Mouse (Mus musculus): ENCODE results near the gene Gm13057.
"Not testable (repeated sequence)": the region's sequence is repeated elsewhere in the genome, so short reads cannot be mapped to it uniquely, and the experiment has no call there.

Gm13057 gene

GRCm38 (mm10) chr4:143551400-143551799, at the start of gene Gm13057, which contains the start of gene BC080695:
Gene Gm13057 (plus strand): TSS chr4:143551709.
Gene BC080695 (plus strand): TSS chr4:143551700.
- in situ Hi-C loops (cut with MboI; ENCODE audit: low pct_unique_long_range_greater_than_20kb in 1 of 2, low sequenced_read_pairs in 2 of 2, unreplicated experiment in 1 of 2) = not testable (repeated sequence)

DNA sequence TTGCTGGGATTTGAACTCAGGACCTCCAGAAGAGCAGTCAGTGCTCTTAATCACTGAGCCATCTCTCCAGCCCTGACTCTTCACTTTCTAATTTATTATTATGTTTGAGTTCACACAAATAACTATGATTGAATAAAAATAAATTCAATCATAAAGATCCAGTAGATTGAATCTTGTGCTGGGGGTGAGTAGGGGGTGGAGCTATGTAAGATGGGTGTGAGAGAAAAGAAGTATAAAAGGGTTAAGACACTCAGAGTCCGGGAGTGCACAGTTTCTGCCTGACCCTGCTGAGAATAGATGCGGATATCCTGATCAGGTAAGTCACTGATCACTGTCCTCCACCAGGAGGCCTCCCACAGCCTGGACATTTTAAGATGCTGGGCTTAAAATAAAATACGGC, 40.5 kb upstream of the Gm13057 start, which contains the start of gene Gm13043:
Gene Gm13043, plus strand, starts transcription at position 301 of the 400 bp plus-strand sequence.
- in situ Hi-C loops (cut with MboI; ENCODE audit: low pct_unique_long_range_greater_than_20kb in 1 of 2, low sequenced_read_pairs in 2 of 2, unreplicated experiment in 1 of 2) = no loop called here

DNA sequence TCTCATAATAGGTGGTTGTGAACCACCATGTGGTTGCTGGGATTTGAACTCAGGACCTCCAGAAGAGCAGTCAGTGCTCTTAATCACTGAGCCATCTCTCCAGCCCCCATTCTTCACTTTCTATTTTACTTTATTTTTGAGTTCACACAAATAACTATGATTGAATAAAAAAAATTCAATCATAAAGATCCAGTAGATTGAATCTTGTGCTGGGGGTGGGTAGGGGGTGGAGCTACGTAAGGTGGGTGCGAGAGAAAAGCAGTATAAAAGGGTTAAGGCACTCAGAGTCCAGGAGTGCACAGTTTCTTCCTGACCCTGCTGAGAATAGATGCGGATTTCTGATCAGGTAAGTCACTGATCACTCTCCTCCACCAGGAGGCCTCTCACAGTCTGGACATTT, 15.9 kb upstream of the Gm13057 start, which contains the start of gene Gm13040:
Gene Gm13040, plus strand, starts transcription at position 301 of the 400 bp plus-strand sequence.
- in situ Hi-C loops (cut with MboI; ENCODE audit: low pct_unique_long_range_greater_than_20kb in 1 of 2, low sequenced_read_pairs in 2 of 2, unreplicated experiment in 1 of 2) = not testable (repeated sequence)
